Mouse (Mus musculus) c-Kit-positive CD71-positive TER-119-positive erythroid progenitor cells, embryonic 14.5 days (primary cell): ENCODE measurements around the gene Ms4a10.

Experiments used
- DNase-seq: peaks from one replicate; pipeline ENCODE4 v3.0.0-alpha.2; 2013; ENCODE audit warnings: low spot score

The Ms4a10 gene

DNA sequence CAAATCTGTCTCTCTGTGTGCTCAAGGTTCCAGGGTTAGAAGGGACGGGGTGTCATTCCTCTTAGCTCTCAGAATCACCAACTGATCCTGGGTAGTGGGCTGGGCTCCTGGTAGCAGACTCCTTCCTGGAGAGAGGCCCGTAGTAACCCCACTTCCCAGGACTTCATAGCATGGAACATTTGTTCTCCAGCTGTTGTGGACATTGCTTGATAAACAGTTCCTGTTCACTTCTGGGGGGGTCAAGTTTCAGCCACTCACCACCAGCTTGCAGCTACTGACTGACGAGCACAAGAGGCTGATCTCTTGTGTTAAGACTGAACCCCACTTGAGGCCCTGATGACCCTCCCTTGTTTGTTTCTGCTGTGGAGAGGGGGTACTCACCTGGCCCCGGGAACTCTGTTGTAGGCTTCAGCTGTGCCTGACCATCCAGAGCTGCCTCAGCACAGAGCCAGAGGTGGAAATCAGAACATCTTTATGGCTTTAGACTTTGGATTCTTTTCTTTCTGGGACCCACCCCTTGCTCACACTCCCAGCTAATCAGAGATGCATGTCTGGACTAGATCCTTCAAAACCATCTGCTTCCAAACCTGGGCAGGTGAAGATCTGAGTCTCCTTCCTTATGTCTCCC lies at the start of gene Ms4a10:
Gene Ms4a10 (minus strand): TSS at position 433 of the 628 bp plus-strand sequence.
- DNase-seq = no peak

DNA sequence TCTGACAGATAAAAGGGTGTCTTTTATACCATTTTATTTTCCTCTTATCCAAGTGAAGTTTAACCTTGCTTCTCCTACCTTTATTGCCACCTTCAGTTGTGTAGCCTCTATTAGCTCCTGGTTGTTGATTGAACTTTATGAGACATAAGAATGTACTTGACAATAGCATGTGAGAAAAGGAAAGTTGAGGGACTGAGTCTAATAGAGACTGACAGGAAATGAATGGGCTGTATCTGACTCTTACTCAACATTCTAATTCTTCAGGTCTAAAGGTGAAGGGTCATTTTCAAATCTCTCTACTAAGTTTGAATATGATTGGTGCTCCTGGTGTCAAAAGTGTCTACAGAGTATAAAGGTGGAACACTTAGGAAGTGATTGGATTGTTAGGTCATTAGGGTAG lies 47.9 kb upstream of the Ms4a10 start:
- DNase-seq = no peak

DNA sequence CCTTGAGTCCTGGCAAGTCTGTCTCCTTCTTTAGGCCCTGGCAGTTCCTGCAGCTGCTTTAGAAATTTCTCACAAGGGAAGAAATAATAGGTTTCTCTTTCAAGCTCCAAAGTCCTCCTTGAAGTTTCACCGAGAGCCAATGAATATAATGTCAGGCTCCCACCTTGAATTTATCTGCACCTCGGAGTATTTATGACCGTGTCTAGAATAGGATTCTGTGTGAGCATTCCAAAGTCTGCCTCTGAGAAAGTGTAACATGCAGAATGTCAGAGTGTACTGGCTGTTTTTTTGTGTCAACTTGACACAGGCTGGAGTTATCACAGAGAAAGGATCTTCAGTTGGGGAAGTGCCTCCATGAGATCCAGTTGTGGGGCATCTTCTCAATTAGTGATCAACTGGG lies 43.4 kb upstream of the Ms4a10 start, which contains the start of gene Ms4a18:
Gene Ms4a18 (minus strand): TSS at position 141 of the 400 bp plus-strand sequence.
- DNase-seq = no peak

DNA sequence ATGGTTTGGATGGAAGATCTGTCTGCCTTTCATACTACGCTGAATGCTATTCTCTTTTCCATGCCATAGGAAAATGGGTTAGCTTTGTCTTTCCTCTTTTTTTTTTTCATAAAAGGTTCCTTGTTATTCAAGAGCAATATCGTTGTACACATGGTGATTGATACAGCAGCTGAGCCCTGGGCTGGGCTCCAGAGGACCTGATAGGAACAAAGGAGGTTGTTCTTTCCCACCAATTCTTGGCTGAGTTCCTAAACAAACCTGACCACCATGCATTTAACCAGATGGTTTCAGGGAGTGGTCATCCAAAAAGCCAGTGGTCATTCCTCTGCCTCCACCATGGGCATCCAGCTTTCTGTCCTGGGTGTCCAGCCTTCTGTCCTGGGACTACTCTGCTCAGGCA lies 42.8 kb upstream of the Ms4a10 start:
- DNase-seq = no peak

DNA sequence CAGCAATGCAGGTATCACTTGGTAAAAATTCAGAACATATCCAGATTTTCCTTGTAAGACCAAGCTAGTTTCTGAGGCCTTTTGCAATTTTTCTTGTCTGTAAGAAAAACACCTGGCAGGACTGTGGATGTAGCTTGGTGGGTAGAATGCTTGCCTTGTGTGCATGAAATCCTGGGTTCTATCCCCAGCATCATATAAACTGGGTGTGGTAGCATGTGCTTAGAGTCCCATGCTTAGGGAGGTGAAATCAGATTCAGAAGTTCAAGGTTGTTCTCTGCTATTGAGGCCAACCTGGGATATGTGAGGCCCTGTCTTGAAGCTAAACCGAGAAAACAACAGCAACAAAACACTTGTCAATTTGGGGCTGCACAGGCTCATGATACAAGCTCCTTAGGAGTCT lies 41.5 kb upstream of the Ms4a10 start:
- DNase-seq = no peak

DNA sequence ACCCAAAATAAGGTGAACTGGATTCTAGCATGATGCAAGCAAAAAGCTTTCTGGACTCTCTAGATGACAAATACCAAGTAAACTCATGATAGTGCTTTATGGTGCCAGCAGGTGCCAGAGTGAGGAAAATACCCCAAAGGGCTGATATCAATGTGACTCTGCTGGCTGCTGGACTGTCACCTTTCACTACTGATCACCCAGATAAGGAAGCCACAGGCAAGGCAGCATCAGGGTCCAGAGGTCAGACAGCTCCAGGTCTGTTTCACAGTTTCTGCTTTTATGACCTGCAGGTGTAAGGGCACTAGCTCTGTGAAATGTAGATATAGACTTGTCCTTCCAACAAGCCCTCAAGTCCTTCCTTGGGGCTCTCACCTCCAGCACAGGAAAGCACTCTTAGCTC lies 41.0 kb upstream of the Ms4a10 start:
- no peak for DNase-seq

DNA sequence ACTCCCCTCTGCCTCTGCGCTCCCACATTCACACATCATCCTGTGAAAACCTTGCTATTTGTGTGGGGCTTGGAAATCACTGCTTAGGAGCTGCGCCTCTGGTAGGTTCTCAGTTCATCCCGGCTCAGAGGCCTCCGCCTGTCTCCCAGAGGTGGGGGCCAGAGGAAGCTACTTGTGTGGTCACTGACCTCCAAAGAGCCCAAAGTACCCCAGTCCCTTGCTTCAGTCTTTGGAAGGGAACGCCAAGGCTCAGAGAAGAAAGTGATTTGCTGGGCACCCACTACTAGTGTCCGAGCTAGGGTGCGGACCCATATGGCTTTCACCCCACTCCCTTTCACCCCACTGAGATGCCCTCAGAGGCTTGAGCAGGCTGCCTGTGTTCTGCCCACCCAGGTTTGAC lies 18.7 kb upstream of the Ms4a10 start, which contains the start of gene Ms4a15:
Gene Ms4a15 (minus strand): TSS at position 101 of the 400 bp plus-strand sequence.
- DNase-seq = no peak

DNA sequence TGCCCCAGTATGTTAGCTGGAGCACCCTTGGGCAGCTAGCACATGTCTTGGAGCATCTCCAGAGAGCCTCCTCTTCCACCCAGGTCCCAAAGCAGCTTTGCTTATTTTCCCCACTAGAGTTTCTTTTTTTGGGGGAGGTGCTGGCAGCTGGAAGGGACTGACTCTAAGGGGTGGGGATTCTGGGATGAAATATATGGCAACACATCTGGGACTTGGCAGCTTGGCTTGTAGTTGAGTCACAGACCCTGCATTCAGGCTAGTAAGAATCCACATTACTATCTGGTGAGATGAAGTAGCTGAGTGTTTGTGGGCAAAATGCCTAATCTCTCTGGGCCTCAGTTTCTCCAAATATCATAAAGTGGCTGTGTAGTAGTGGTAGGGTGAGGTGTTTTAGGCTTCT lies 17.4 kb upstream of the Ms4a10 start:
- DNase-seq = no peak

DNA sequence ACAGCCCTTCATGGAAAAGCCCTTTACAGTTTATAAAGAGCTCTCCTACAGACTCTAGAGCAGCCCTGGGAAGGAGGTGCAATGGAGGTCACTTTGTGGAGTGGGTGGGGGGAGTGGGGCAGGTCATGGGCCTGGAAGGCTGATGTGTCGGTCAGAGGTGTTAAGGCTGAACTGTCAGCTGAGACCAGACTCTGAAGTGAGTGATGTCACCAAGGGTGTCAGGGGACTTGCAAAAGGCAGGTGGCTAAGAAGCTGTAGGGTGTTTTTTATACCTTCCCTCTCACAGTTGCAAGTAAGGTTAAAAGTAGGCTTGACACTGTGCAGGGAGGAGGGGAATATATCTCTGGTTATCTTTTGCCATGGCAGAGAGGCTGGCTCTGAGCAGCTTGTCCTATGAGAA lies 16.3 kb upstream of the Ms4a10 start:
- no peak for DNase-seq

DNA sequence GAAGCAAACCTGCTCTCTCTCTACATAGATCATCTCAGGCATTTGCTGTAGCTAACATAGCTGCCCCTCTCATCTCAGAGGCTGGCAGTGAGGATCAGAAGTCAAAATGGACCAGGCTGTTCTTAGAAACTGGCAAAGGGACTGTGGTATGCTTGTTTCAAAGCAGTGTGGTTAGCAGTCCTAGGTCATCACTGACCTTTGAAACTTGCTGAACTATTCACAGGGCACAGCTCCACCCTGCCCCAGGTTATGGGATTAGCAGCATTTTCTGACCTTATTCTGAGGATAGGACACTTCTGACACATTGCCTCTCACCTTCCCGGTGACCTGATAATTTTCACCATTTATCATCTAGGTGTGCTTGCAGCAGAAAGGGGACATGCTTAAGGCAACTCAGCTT lies 14.1 kb upstream of the Ms4a10 start:
- DNase-seq = no peak

DNA sequence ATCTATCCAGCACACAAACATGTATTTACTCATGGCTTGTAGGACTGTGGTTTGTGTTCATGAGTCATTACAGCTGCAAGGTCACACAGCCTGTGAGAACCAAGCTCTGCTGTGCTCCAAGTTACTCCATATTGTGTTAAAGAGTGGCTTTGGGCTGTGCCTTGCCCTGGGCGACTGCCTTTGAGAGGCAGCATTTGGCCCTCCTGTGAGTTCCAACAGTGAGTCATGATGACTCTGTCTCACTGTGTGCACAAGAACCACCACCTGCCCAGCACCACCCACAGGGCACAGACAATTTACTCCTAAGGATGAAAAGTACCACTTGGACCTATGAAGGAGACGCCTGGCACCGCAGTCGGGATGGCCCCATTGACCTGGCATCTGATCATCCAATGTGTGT lies 11.4 kb upstream of the Ms4a10 start:
- DNase-seq = no peak

DNA sequence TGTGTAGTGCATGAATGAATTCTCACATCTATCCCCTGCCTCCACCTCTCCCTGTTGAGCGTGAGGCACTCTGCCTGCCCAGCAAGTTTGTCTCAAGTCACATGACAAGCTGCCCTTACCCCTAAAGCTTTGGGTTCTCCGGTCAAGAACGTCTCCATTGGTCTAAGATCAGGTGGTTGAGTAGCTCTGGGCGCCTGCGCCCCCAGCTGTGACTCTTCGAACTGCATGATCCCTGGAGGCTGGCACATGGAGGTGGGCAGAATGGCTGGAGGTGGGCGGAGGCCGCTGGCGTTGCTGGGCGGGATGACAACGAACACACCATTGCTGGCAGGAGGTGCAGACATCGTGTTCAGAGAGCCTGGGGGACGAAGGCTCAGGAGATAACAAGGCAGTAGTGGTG lies 10.1 kb upstream of the Ms4a10 start:
- no peak for DNase-seq

DNA sequence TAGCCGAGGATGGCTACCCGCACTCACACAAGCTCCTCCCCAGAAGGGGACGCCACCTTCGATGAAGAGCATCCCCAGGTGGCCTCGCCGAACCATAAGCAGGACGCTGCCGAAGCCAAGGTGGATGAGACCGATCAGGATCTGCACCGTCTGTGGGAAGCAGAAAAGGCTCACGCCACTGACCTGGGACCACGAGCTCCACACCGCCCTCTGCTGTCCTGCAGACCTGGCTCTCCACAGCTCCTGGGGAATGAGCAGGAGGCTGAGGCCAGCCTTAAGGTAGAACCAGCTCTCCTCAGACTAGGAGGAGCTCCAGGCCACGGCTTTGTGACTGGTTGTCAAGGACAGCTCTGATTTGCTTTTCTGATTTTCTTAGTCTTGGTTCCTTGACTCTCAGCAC lies 8.7 kb upstream of the Ms4a10 start:
- DNase-seq = no peak

DNA sequence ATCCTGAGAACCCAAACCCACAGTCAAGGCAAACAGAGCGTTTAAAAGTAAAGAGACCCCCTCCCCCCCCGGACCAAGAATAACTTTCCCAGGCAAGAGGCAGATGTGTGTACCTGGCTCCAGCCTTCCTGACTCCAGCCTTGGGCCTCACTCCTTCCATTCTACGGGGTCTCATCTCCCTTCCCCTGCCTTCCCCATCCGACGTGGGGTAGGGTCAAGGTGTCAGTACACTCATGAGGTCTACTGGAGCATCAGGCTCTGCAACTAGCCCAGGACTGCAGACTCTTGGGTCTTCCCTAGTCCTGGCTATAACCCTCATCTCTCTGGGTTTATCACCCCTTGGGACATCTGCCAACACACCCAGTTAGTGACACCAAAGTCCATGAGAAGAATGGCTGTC lies 5.7 kb upstream of the Ms4a10 start:
- DNase-seq = no peak

DNA sequence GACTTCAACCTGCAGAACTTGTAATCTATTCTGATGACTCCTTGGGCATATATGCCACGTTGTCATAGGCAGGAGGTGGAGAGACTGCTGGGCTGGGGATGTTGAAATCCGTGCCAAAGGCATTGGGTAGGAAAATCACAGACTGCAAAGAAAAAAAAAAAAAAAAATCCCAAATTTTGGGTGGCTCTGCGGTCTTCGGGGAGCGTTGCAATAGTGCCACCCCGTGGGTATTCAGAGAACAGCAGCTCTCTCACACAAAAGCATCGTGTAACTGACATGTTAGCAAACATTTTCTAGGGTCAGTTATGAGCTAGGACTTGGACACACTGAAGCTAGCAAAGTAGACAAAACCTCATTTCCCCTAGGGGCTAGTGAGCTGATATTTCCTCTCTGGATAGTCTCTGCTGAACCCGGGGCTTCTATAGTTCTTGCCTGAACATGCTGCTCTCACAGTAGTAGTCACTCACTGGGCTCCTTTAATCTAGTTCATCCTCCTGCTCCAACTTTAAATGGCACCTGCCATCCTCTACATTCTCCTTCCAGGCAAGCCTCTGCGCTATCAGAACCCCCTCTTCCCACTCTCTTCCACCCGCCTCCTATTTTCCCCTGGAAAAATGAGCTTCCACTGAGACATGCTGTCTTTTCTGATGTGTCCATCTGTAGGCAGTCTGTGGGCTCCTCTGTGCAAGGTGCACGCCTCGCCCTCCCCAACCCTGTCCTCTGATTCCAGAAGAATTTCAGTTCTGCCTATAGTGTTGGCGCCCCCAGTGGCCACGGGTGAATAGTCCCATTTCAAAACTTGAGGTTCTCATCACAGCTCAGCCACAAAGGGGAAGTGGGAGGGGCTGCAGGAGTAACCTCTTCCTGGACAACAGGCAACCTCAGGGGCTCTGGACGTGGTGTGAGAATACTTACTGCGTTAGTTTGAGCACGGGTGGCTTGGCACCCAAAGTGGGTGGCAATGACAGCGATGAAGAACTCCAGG lies 5.0 kb upstream of the Ms4a10 start:
- DNase-seq = peak; percentile 40

DNA sequence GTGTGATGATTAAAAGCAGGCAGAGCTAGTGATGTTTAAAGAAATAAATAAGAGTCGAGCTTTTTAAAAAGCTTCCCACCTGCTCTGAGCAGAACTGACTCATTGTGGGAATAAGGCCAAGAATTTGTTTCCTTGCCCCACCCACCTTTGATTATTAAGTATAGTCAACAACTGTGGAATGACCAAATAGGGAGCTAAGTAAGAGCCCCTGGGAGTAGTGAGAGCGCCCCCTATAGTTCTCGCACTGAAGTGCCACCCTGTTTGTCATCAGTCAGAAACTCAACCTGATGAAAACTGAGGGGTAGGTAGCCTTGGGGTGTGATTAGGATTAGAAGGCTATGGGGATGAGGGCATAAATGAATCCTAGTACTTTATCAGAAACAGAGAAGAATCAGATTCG lies 1.8 kb upstream of the Ms4a10 start:
- peak; percentile 14 for DNase-seq

DNA sequence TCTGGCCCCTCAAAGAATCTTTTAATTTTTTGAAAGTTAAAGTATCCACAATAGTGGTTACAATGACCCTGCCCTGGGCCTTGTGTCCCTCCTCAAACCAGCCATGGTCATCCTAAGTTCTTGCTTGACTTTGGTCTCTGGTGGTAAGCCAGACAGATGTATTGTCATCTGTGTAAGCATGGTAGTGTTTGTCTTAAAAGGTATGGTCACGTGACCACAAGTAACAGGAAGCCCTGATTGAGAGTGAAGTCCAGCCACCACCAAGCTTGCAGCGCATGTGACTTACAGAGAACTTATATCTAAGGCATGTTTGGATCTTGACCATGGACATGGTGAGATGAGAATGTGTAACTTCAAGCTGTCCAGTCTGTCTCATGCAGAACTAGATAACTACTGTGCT lies 717 bp upstream of the Ms4a10 start:
- DNase-seq = no peak

DNA sequence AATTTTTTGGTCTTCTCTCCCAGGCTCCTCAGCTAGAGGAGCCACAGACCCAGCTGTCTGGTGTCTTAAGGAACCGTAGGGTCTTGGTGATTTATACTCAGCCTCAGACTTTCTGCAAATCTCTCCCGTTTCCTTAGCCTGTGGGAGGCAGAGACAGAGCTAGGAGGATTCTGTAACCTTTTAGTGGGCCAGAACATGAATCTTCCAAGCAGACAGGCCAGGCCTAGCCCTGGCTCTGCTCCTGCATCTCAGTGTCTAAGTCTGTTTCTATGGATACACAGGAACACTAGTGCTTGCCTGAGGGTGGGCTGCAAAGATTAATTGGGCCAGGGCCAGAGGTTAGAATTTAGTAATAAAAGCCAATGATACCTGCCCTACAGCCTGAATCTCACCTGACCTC lies 1.3 kb downstream of the Ms4a10 start:
- DNase-seq = no peak

DNA sequence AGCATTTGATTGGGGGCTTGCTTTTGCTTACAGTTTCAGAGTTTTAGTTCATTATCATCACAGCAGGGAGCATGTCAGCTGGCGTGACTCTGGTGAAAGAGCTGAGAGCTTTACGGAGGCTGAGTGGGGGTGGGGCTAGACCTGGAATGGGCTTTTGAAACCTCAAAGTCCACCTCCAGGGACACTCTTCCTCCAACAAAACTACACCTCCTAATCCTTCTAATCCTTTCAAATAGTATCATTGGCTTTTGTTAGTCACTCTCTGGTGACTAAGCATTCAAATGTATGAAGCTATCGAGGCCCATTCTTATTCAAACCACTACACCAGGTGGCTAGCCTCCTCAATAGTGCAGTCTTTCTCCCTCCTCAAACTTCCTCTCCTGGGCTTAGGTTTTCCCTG lies 1.8 kb downstream of the Ms4a10 start:
- no peak for DNase-seq

DNA sequence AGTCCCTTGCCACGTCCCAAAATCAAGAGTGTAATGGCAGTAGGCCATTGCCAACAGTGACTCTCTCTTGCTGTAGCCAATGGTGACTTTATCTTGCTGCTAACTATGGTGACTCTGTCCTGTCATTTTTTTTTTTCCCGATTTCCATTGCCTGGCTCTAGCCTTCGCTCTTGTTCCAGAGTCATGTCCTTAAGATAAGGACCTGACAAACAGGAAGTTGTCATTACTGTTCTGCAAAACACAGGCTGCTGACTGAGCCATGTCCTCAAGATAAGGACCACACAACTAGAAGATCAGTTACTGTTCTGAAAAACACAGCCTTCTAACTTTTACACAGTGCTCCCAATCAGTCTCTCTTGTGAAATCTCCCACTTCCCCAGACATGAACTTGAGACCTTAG lies 4.0 kb downstream of the Ms4a10 start:
- no peak for DNase-seq

DNA sequence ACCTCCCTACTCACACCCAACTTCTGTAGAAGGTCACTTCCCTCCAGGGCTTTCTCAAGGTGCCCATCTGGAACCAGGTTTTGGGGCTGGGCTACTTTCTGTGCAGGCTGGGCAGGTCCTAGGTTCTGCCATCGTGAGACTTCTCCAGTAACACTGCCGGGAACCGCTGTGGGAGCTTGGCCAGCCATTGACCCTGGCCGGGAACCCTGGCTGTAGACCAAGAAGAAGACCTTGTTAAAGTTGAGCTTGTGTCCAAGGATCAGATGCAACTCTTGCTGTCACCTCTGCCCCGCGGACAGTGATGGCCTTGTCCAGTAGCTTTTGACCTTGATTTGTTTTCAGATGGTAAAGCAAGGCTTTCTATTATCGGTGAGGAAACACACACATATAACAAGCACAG lies 5.9 kb downstream of the Ms4a10 start:
- DNase-seq = no peak

DNA sequence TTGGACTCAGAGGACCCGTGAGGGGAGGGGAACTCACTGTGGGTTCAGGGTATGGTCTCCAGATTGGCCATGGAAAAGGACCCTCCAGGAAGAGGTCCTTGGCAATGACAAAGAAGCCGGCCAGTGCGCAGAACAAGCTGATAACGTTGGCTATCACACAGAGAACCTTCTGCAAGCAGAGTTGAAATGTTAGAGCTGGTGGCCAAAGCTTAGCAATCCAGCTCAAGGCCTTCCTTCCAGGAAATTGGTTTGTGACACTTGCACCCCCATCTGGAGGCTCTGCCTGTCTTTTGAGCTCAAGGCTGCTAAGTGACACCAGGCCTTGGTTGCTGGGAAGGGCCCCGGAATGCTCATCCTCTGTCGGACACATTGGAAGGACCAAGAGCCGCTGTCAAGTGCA lies 8.7 kb downstream of the Ms4a10 start:
- no peak for DNase-seq

DNA sequence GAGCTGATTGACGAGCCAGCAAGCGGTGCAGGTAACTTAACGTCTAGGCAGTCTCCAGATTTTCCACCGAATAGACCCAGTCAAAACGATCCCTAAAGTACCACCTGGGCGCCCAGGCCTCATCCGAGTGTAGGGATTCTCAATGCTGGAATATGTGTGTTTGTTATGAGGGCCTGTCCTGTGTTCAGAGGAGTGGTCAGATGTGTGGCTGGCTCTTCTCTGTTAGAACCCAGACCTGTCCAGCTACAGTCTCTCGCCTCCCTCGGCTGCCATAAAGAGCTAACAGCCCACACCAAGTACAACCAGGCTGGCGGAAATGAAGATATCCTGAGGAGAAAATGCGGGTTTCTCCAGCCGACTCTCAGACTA lies 14.5 kb downstream of the Ms4a10 start:
- DNase-seq = no peak
